Mouse (Mus musculus) megakaryocyte progenitor cell, adult 5-6 weeks (primary cell): ENCODE measurements around the gene S1pr5. TPM values are rescaled to one million over a fixed set of nuclear protein-coding genes. Genes with fewer than 3 reads are reported as not detected.
"Not testable (repeated sequence)": the region's sequence is repeated elsewhere in the genome, so short reads cannot be mapped to it uniquely, and the experiment has no call there.

ENCODE experiments used
- ATAC-seq: replicated peaks from 2 replicates; pipeline ENCODE4 v1.8.0; 2016; ENCODE audit warnings: mild to moderate bottlenecking, moderate TSS enrichment, inconsistent platforms; ENCODE audit not compliant: poor library complexity
- total RNA-seq, 2 experiments: library from RNA; stranded (forward) in 1 of 2; stranded (reverse) in 1 of 2; fragments of 157-497, 149-512 nt in 1 of 2; fragments of 200-1000 nt in 1 of 2; gene quantifications; 2 replicates each; pipeline versions ENCODE4 v1.2.3 to v1.2.4; 2015 to 2017

S1pr5 gene
- total RNA-seq, 2 experiments from 2014 or later, result 0.29 TPM; not detected in 1

- no peak for ATAC-seq
Observed at GRCm38 (mm10) chr9:21238004-21238732, 10.1 kb downstream of the S1pr5 start.

GRCm38 (mm10) chr9:21237368-21238003 lies 10.8 kb downstream of the S1pr5 start:
- peak; percentile 66 for ATAC-seq

- no peak for ATAC-seq
Observed at GRCm38 (mm10) chr9:21236991-21237367, 11.3 kb downstream of the S1pr5 start.

GRCm38 (mm10) chr9:21235341-21235740 lies 12.9 kb downstream of the S1pr5 start:
- ATAC-seq, result 0 out of 2 replicates have a peak, but pooled peaks have one; percentile 10

GRCm38 (mm10) chr9:21233805-21234204 lies 14.4 kb downstream of the S1pr5 start:
- ATAC-seq, result no peak

- no peak for ATAC-seq
Observed at GRCm38 (mm10) chr9:21233366-21233765, 14.9 kb downstream of the S1pr5 start.

GRCm38 (mm10) chr9:21232867-21233266 lies 15.4 kb downstream of the S1pr5 start:
- ATAC-seq, result no peak

GRCm38 (mm10) chr9:21231551-21231950 lies 16.7 kb downstream of the S1pr5 start:
- no peak for ATAC-seq

GRCm38 (mm10) chr9:21227342-21227741 lies 20.9 kb downstream of the S1pr5 start:
- ATAC-seq, result peak; percentile 63

GRCm38 (mm10) chr9:21225415-21225758 lies 22.9 kb downstream of the S1pr5 start:
- no peak for ATAC-seq

GRCm38 (mm10) chr9:21224576-21225414 lies 23.4 kb downstream of the S1pr5 start:
- no peak for ATAC-seq

GRCm38 (mm10) chr9:21223906-21224305 lies 24.3 kb downstream of the S1pr5 start:
- ATAC-seq, result no peak

- ATAC-seq, result not testable (repeated sequence)
Observed at GRCm38 (mm10) chr9:21223490-21223889, 24.8 kb downstream of the S1pr5 start.

GRCm38 (mm10) chr9:21221383-21221929 lies 26.8 kb downstream of the S1pr5 start:
- ATAC-seq, result peak; percentile 68

GRCm38 (mm10) chr9:21220490-21221382 lies 27.5 kb downstream of the S1pr5 start:
- peak; percentile 84 for ATAC-seq

- ATAC-seq, result no peak
Observed at GRCm38 (mm10) chr9:21219820-21220219, 28.4 kb downstream of the S1pr5 start.

GRCm38 (mm10) chr9:21216050-21216841 lies 32.0 kb downstream of the S1pr5 start:
- no peak for ATAC-seq

GRCm38 (mm10) chr9:21213617-21214190 lies 34.5 kb downstream of the S1pr5 start:
- peak; percentile 87 for ATAC-seq

- ATAC-seq, result no peak
Observed at GRCm38 (mm10) chr9:21211624-21212023, 36.6 kb downstream of the S1pr5 start.
